Mouse (Mus musculus) myocyte (in vitro differentiated cells): ENCODE measurements around the gene Echs1.

Experiments
- CEBPB ChIP-seq: IDR thresholded peaks from 2 replicates; pipeline ENCODE4 v1.6.1; 2011; ENCODE audit warnings: mild to moderate bottlenecking, moderate library complexity; ENCODE audit not compliant: poor library complexity, insufficient read depth, severe bottlenecking
- MYOD1 ChIP-seq, 3 experiments: IDR thresholded peaks; one replicate each; pipeline ENCODE4 v1.6.1; 2011; ENCODE audit warnings: control low read depth in 2 of 3, low read depth in 2 of 3, mild to moderate bottlenecking in 2 of 3, moderate library complexity in 1 of 3; ENCODE audit not compliant: insufficient read length in 2 of 3, control insufficient read depth in 1 of 3
- POLR2A ChIP-seq: IDR thresholded peaks from one replicate; pipeline ENCODE4 v1.6.1; 2011; ENCODE audit warnings: low read depth, mild to moderate bottlenecking, control low read depth, moderate library complexity; ENCODE audit not compliant: insufficient read length
- POLR2AphosphoS2 ChIP-seq: IDR thresholded peaks from one replicate; pipeline ENCODE4 v1.6.1; 2011; ENCODE audit warnings: low read depth, control low read depth; ENCODE audit not compliant: insufficient read length

GRCm38 (mm10) chr7:140095556-140095955, 20.7 kb downstream of the Echs1 start:
- no peak for TF ChIP-seq MYOD1 (IDR thresholded peaks at IDR 0.05; ENCODE audit: control insufficient read depth in 1 of 3, insufficient read length in 2 of 3, low read depth in 2 of 3)
- TF ChIP-seq POLR2A = no peak
- no peak for TF ChIP-seq POLR2AphosphoS2
- no peak for TF ChIP-seq CEBPB
